In the genomic region with DNA sequence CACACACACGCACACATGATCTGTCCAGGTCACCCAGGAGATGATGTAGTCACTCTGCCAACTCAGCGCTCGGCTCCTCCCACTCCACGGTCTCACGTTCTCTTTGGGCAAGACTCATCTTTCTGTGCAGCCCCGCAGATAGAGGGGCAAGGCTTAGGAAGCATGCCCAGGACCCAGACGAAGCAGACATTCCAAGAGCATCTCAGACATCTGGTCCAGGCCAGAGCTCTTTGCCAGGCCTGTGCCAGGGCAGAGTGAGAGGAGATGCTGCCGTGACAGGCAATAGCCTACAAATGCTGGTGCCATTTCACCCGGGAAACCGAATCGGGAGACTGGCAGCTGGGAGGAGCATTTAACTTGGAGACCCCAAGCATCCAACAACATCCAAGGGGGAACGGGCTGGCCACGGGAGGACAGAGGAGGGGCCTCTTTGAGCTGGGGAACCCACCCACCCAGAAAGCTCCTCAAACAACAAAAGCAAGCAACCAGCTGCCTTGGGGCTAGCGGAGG, we compare ENCODE assay signal across 8 mouse cellular contexts.
DNase-seq lines count a peak whose midpoint lies in the region; ATAC-seq lines count a peak whose summit lies in the region.

No protein-coding gene starts in this region.

- ATAC-seq in kidney, embryonic 15.5 days (replicated peaks; ENCODE audit: low FRiP score) = peak; percentile 25; the same call in 1 of the 2 replicates
- peak; percentile 84 for ATAC-seq in forebrain, embryonic 11.5 days (replicated peaks; ENCODE audit: low FRiP score)
- peak; percentile 83 for ATAC-seq in neural tube, embryonic 12.5 days (ENCODE audit: low FRiP score, low read depth)

- no peaks in the 10 kb centered on the region for H3K36me3 ChIP-seq in kidney, embryonic 15.5 days
- no peaks in the 10 kb centered on the region for H3K36me3 ChIP-seq in forebrain, embryonic 11.5 days (ENCODE audit: control insufficient read depth, insufficient read depth, low read length)
- no peaks in the 10 kb centered on the region for H3K36me3 ChIP-seq in limb, embryonic 10.5 days
- no peaks in the 10 kb centered on the region for H3K36me3 ChIP-seq in neural tube, embryonic 12.5 days

- no peak overlapping the region for H3K27ac ChIP-seq in kidney, embryonic 15.5 days
- H3K27ac ChIP-seq in forebrain, embryonic 11.5 days (ENCODE audit: low read depth, low read length) = peak overlapping the region; percentile 7; the same call in 1 of the 2 replicates
- peak overlapping the region; percentile 31; the same call in 1 of the 2 replicates for H3K27ac ChIP-seq in limb, embryonic 10.5 days
- no peak overlapping the region for H3K27ac ChIP-seq in neural tube, embryonic 12.5 days

- no peak for DNase-seq in kidney, postnatal 25 days
- peak; percentile 66 for DNase-seq in forebrain, embryonic 11.5 days (ENCODE audit: low spot score)
- DNase-seq in limb, embryonic 10.5 days (ENCODE audit: low spot score) = no peak
- no peak for DNase-seq in spleen, adult 12 weeks (ENCODE audit: low spot score)
- no peak for DNase-seq in gastrocnemius, postnatal 36 days
- DNase-seq in natural killer cell, adult 2 months (ENCODE audit: low spot score in 2 of 2) = no peak

- H3K4me3 ChIP-seq in kidney, embryonic 15.5 days (replicated peaks) = 0 out of 2 replicates have a peak overlapping the region, but pooled peaks have one; percentile 1
- H3K4me3 ChIP-seq in forebrain, embryonic 11.5 days (ENCODE audit: low read depth, low read length) = no peak overlapping the region; the same call in 1 of the 2 replicates
- peak overlapping the region; percentile 38 for H3K4me3 ChIP-seq in limb, embryonic 10.5 days
- no peak overlapping the region for H3K4me3 ChIP-seq in neural tube, embryonic 12.5 days

- H3K9me3 ChIP-seq in kidney, embryonic 15.5 days (replicated peaks) = no peaks in the 10 kb centered on the region
- H3K9me3 ChIP-seq in forebrain, embryonic 11.5 days (ENCODE audit: control insufficient read depth, low read length) = no peaks in the 10 kb centered on the region
- no peaks in the 10 kb centered on the region for H3K9me3 ChIP-seq in limb, embryonic 10.5 days (replicated peaks)
- no peaks in the 10 kb centered on the region for H3K9me3 ChIP-seq in neural tube, embryonic 12.5 days

- intact Hi-C loops in gastrocnemius, postnatal 36 days (cut with DNase I) = no loop called here

- peaks cover 16% of the 10 kb centered on the region for H3K4me1 ChIP-seq in kidney, embryonic 15.5 days
- 0 out of 2 replicates have a peak, but pooled peaks cover 11% of the 10 kb centered on the region for H3K4me1 ChIP-seq in forebrain, embryonic 11.5 days (replicated peaks; ENCODE audit: control insufficient read depth, insufficient read depth, low read length)
- peaks cover 15% of the 10 kb centered on the region for H3K4me1 ChIP-seq in limb, embryonic 10.5 days
- H3K4me1 ChIP-seq in neural tube, embryonic 12.5 days = peaks cover 17% of the 10 kb centered on the region

- WGBS in kidney, embryonic 15.5 days = 10% methylated on average over 14 of the region's 14 CpGs
- 17% methylated on average over 13 of the region's 14 CpGs for WGBS in forebrain, embryonic 11.5 days
- 21% methylated on average over 14 of the region's 14 CpGs for WGBS in limb, embryonic 10.5 days
- 10% methylated on average over 14 of the region's 14 CpGs for WGBS in neural tube, embryonic 12.5 days

- H3K4me2 ChIP-seq in kidney, embryonic 15.5 days = peak overlapping the region; percentile 49
- peak overlapping the region; percentile 25 for H3K4me2 ChIP-seq in forebrain, embryonic 11.5 days (ENCODE audit: low read depth, low read length, severe bottlenecking)
- peak overlapping the region; percentile 49 for H3K4me2 ChIP-seq in neural tube, embryonic 12.5 days (replicated peaks)

- no peak overlapping the region for H3K9ac ChIP-seq in kidney, embryonic 15.5 days
- H3K9ac ChIP-seq in forebrain, embryonic 11.5 days (ENCODE audit: low read length) = no peak overlapping the region
- no peak overlapping the region for H3K9ac ChIP-seq in neural tube, embryonic 12.5 days

- H3K27me3 ChIP-seq in kidney, embryonic 15.5 days = peaks cover 94% of the 10 kb centered on the region
- H3K27me3 ChIP-seq in forebrain, embryonic 11.5 days (ENCODE audit: control insufficient read depth, insufficient read depth, low read length) = peaks cover 72% of the 10 kb centered on the region
- H3K27me3 ChIP-seq in limb, embryonic 10.5 days (ENCODE audit: low read depth, poor library complexity, severe bottlenecking) = peaks cover 100% of the 10 kb centered on the region
- H3K27me3 ChIP-seq in neural tube, embryonic 12.5 days (replicated peaks) = peaks cover 84% of the 10 kb centered on the region

Comparison
In these comparisons a context has a peak if more than half of its experiments do, and no peak if none do; other contexts are left out.
1. ATAC-seq: peak in every context shown above with its lines; median percentile 84 in forebrain, embryonic 11.5 days; 83 in neural tube, embryonic 12.5 days; 25 in kidney, embryonic 15.5 days.
2. H3K27ac ChIP-seq: peak in forebrain, embryonic 11.5 days (single experiment) and limb, embryonic 10.5 days (single experiment); none in kidney, embryonic 15.5 days (single experiment) and neural tube, embryonic 12.5 days (single experiment).
3. H3K4me3 ChIP-seq: peak in kidney, embryonic 15.5 days (single experiment) and limb, embryonic 10.5 days (single experiment); none in forebrain, embryonic 11.5 days (single experiment) and neural tube, embryonic 12.5 days (single experiment).
4. Peak in every context shown above with its lines, with median percentiles within 50 percentile points of each other: H3K4me2 ChIP-seq.